Mouse (Mus musculus) bone marrow macrophage, adult 2 months (primary cell): Measurements from ENCODE around the gene Msln.

ENCODE experiments used
- CTCF ChIP-seq: IDR thresholded peaks from 2 replicates; pipeline ENCODE4 v1.5.1; 2012; ENCODE audit warnings: low read depth, mild to moderate bottlenecking, low read length, moderate library complexity
- POLR2A ChIP-seq: IDR thresholded peaks from 2 replicates; pipeline ENCODE4 v1.6.1; 2012; ENCODE audit warnings: mild to moderate bottlenecking, low read depth, low read length, borderline replicate concordance

GRCm38 (mm10) chr17:25732082-25732481 lies 22.1 kb downstream of the Msln start:
- peak; percentile 65 for TF ChIP-seq CTCF
- no peak for TF ChIP-seq POLR2A
